Mouse (Mus musculus) liver, postnatal 0 days (tissue): ENCODE results near the gene Ppp1r13b.

Source experiments
- CTCF ChIP-seq: sonication (generic); IDR thresholded peaks from 2 replicates; pipeline ENCODE4 v1.5.1; 2016; ENCODE audit warnings: antibody characterized with exemption, low read depth
- EP300 ChIP-seq: IDR thresholded peaks from 2 replicates; pipeline ENCODE4 v1.6.1; 2016; ENCODE audit warnings: antibody characterized with exemption, low read depth, mild to moderate bottlenecking

DNA sequence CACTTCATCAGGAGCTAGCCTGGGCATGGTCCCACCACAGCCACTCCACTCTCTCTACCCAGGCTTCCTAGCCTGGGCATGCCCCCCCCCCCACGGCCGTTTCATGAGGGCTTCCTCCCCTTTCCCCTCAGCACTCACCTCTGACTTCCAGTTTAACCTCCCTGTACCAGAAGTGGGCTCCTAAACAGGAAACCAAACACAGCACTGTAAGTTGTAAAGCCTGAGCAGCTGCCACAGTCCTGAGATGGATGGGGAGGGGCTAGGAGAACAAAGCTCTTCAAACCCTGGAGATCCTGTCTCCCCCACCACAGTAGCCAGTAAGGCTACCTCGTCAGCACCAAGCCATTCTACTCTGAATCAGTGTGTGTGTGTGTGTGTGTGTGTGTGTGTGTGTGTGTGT, 6.1 kb upstream of the Ppp1r13b start:
- TF ChIP-seq CTCF: no peak
- TF ChIP-seq EP300: no peak
